Mouse (Mus musculus): ENCODE data around the gene Nrap.
A peak's percentile ranks its signal among the peaks of the same experiment; 100 is the strongest.
"Not testable (repeated sequence)": the region's sequence is repeated elsewhere in the genome, so short reads cannot be mapped to it uniquely, and the experiment has no call there.

The Nrap gene

GRCm38 (mm10) chr19:56358890-56359289 is 30.9 kb downstream of the Nrap start:
- no peak for DNase-seq

GRCm38 (mm10) chr19:56357374-56357708 is 32.5 kb downstream of the Nrap start:
- DNase-seq: not testable (repeated sequence)

- peak; percentile 25 for DNase-seq
Measured at GRCm38 (mm10) chr19:56356480-56357373, 33.1 kb downstream of the Nrap start.

- DNase-seq: no peak
Measured at GRCm38 (mm10) chr19:56355201-56355600, 34.6 kb downstream of the Nrap start.

- DNase-seq: no peak
Measured at GRCm38 (mm10) chr19:56353689-56354088, 36.1 kb downstream of the Nrap start.

GRCm38 (mm10) chr19:56349295-56349694 is 40.5 kb downstream of the Nrap start:
- DNase-seq: no peak

GRCm38 (mm10) chr19:56346750-56347149 is 43.1 kb downstream of the Nrap start:
- DNase-seq: no peak

GRCm38 (mm10) chr19:56346016-56346415 is 43.8 kb downstream of the Nrap start:
- DNase-seq: peak; percentile 41

- peak; percentile 15 for DNase-seq
Measured at GRCm38 (mm10) chr19:56343869-56344563, 45.8 kb downstream of the Nrap start.

GRCm38 (mm10) chr19:56342006-56342405 is 47.8 kb downstream of the Nrap start:
- peak; percentile 29 for DNase-seq

GRCm38 (mm10) chr19:56336826-56337225 is 53.0 kb downstream of the Nrap start:
- no peak for DNase-seq

- no peak for DNase-seq
Measured at GRCm38 (mm10) chr19:56336321-56336720, 53.5 kb downstream of the Nrap start.

- no peak for DNase-seq
Measured at GRCm38 (mm10) chr19:56326243-56326855, 63.5 kb downstream of the Nrap start.

GRCm38 (mm10) chr19:56325676-56326075 is 64.2 kb downstream of the Nrap start:
- no peak for DNase-seq

- no peak for DNase-seq
Measured at GRCm38 (mm10) chr19:56321303-56321920, 68.4 kb downstream of the Nrap start.

GRCm38 (mm10) chr19:56320186-56320860 is 69.5 kb downstream of the Nrap start:
- DNase-seq: no peak

- no peak for DNase-seq
Measured at GRCm38 (mm10) chr19:56319629-56320028, 70.2 kb downstream of the Nrap start.

GRCm38 (mm10) chr19:56319219-56319618 is 70.6 kb downstream of the Nrap start:
- no peak for DNase-seq

- DNase-seq: no peak
Measured at GRCm38 (mm10) chr19:56316531-56316930, 73.3 kb downstream of the Nrap start.

GRCm38 (mm10) chr19:56300835-56301234 is 89.0 kb downstream of the Nrap start:
- no peak for DNase-seq

- DNase-seq: no peak
Measured at GRCm38 (mm10) chr19:56297264-56297663, 92.6 kb downstream of the Nrap start.

GRCm38 (mm10) chr19:56296668-56297067 is 93.2 kb downstream of the Nrap start:
- DNase-seq: no peak
